Mouse (Mus musculus) kidney, postnatal 0 days (tissue): ENCODE measurements around the gene Mapk9. TPM values are rescaled to one million over a fixed set of nuclear protein-coding genes. Genes with fewer than 3 reads are reported as not detected.

ENCODE experiments used
- ATAC-seq: fragments of 200-750 bp; cut with Nextera tagmentation; replicated peaks from 2 replicates; pipeline ENCODE4 v1.8.0; 2017; ENCODE audit warnings: low read depth, moderate number of reproducible peaks, moderate TSS enrichment, moderate library complexity; ENCODE audit not compliant: low FRiP score
- DNase-seq: peaks from one replicate; pipeline ENCODE4 v3.0.0-alpha.2; 2016; ENCODE audit warnings: low spot score
- H3K27ac ChIP-seq: fragments of 300-500 bp; sonication (generic); 2 replicates; pipeline ENCODE4 v1.5.1; 2014; ENCODE audit warnings: mild to moderate bottlenecking
- H3K27me3 ChIP-seq: fragments of 300-500 bp; sonication (generic); 2 replicates; pipeline ENCODE4 v1.6.1; 2014; ENCODE audit warnings: low read length, mixed read lengths; ENCODE audit not compliant: insufficient read depth
- H3K36me3 ChIP-seq: fragments of 300-500 bp; sonication (generic); 2 replicates; pipeline ENCODE4 v1.6.1; 2014; ENCODE audit warnings: low read length, mixed read lengths; ENCODE audit not compliant: insufficient read depth
- H3K4me1 ChIP-seq: fragments of 300-500 bp; sonication (generic); replicated peaks from 2 replicates; pipeline ENCODE4 v1.6.1; 2014; ENCODE audit warnings: antibody characterized with exemption, low read length, mixed read lengths; ENCODE audit not compliant: insufficient read depth
- H3K4me2 ChIP-seq: fragments of 300-500 bp; sonication (generic); 2 replicates; pipeline ENCODE4 v1.6.1; 2014; ENCODE audit warnings: mild to moderate bottlenecking, low read length, moderate library complexity, mixed read lengths
- H3K4me3 ChIP-seq: fragments of 300-500 bp; sonication (generic); replicated peaks from 2 replicates; pipeline ENCODE4 v1.5.1; 2014; ENCODE audit warnings: low read depth, low read length
- H3K9ac ChIP-seq: fragments of 300-500 bp; sonication (generic); 2 replicates; pipeline ENCODE4 v1.6.1; 2014; ENCODE audit warnings: low read depth, low read length
- H3K9me3 ChIP-seq: fragments of 300-500 bp; sonication (generic); replicated peaks from 2 replicates; pipeline ENCODE4 v1.6.1; 2016; ENCODE audit warnings: low read length, inconsistent platforms, mixed read lengths
- CTCF ChIP-seq: IDR thresholded peaks from 2 replicates; pipeline ENCODE4 v1.5.1; 2016; ENCODE audit warnings: antibody characterized with exemption, low read depth, mild to moderate bottlenecking, moderate library complexity
- WGBS: fragments of 180-500 bp; shearing (Covaris S2); extraction: QIAGEN DNeasy Blood & Tissue Kit; methylation state at CpG from one replicate; pipeline ENCODE4 v1.1.7; 2014; 5-methylcytosine and 5-hydroxymethylcytosine counted together
- polyA plus RNA-seq: library from polyadenylated mRNA; unstranded; fragments of >200 nt; fragmentation: Nextera tagmentation; extraction: Ambion mirVana; gene quantifications from 2 replicates; pipeline ENCODE4 v1.2.1, GENCODE M21; 2015

The Mapk9 gene
- polyA plus RNA-seq, 1 experiment from 2014 or later, result 25.5 TPM

- 38% methylated on average over 11 of the region's 11 CpGs for WGBS
- Histone ChIP-seq H3K9ac (peak overlapping the region; percentile 90), H3K4me1 (peaks cover 19% of the 10 kb centered on the region), H3K27ac (peak overlapping the region; percentile 47), H3K9me3 (no peaks in the 10 kb centered on the region), H3K4me2 (peak overlapping the region; percentile 94), H3K27me3 (no peaks in the 10 kb centered on the region), H3K4me3 (peak overlapping the region; percentile 94), H3K36me3 (0 out of 2 replicates have a peak, but pooled peaks cover 4% of the 10 kb centered on the region)
- no peak for TF ChIP-seq CTCF
- DNase-seq, result no peak
- no peak for ATAC-seq
Measured at GRCm38 (mm10) chr11:49845958-49846357, 593 bp upstream of the Mapk9 start.

GRCm38 (mm10) chr11:49847071-49847810, 690 bp downstream of the Mapk9 start:
- DNase-seq (peak; percentile 48), ATAC-seq (no peak)
- Histone ChIP-seq H3K9me3 (no peaks in the 10 kb centered on the region), H3K4me3 (peak overlapping the region; percentile 94), H3K27me3 (no peaks in the 10 kb centered on the region), H3K9ac (peak overlapping the region; percentile 90), H3K4me2 (peak overlapping the region; percentile 94), H3K4me1 (peaks cover 19% of the 10 kb centered on the region), H3K36me3 (peaks cover 4% of the 10 kb centered on the region; the same call in 1 of the 2 replicates), H3K27ac (peak overlapping the region; percentile 89)
- TF ChIP-seq CTCF, result no peak
- 10% methylated on average over 29 of the region's 29 CpGs for WGBS

GRCm38 (mm10) chr11:49847811-49848078, 1.2 kb downstream of the Mapk9 start:
- no peak overlapping the region for H3K9ac ChIP-seq
- H3K4me2 ChIP-seq, result peak overlapping the region; percentile 94
- DNase-seq (no peak), ATAC-seq (no peak)
- H3K27me3 ChIP-seq, result no peaks in the 10 kb centered on the region
- H3K36me3 ChIP-seq, result peaks cover 4% of the 10 kb centered on the region; the same call in 1 of the 2 replicates
- no peak for TF ChIP-seq CTCF
- no peak overlapping the region for H3K27ac ChIP-seq
- peaks cover 19% of the 10 kb centered on the region for H3K4me1 ChIP-seq
- no peaks in the 10 kb centered on the region for H3K9me3 ChIP-seq
- 66% methylated on average over 2 of the region's 2 CpGs for WGBS
- peak overlapping the region; percentile 94; the same call in 1 of the 2 replicates for H3K4me3 ChIP-seq

- Histone ChIP-seq H3K9me3 (no peaks in the 10 kb centered on the region), H3K27ac (no peak overlapping the region; the same call in 1 of the 2 replicates), H3K4me3 (no peak overlapping the region), H3K36me3 (peaks cover 4% of the 10 kb centered on the region; the same call in 1 of the 2 replicates), H3K4me1 (peaks cover 19% of the 10 kb centered on the region), H3K4me2 (peak overlapping the region; percentile 94), H3K27me3 (no peaks in the 10 kb centered on the region), H3K9ac (no peak overlapping the region)
- ATAC-seq (no peak), DNase-seq (no peak)
- 64% methylated on average over 4 of the region's 4 CpGs for WGBS
- no peak for TF ChIP-seq CTCF
Measured at GRCm38 (mm10) chr11:49848080-49848815, 1.7 kb downstream of the Mapk9 start.

- H3K4me3 ChIP-seq, result no peak overlapping the region
- no peak for TF ChIP-seq CTCF
- H3K36me3 ChIP-seq, result peaks cover 7% of the 10 kb centered on the region
- H3K4me1 ChIP-seq, result peaks cover 19% of the 10 kb centered on the region
- ATAC-seq (no peak), DNase-seq (no peak)
- no peaks in the 10 kb centered on the region for H3K27me3 ChIP-seq
- H3K9me3 ChIP-seq, result no peaks in the 10 kb centered on the region
- no peak overlapping the region for H3K9ac ChIP-seq
- H3K27ac ChIP-seq, result no peak overlapping the region
- no peak overlapping the region for H3K4me2 ChIP-seq
- 89% methylated on average over 7 of the region's 7 CpGs for WGBS
Measured at GRCm38 (mm10) chr11:49850331-49850730, 3.8 kb downstream of the Mapk9 start.

GRCm38 (mm10) chr11:49855144-49855543, 8.6 kb downstream of the Mapk9 start:
- H3K9ac ChIP-seq, result no peak overlapping the region
- no peaks in the 10 kb centered on the region for H3K27me3 ChIP-seq
- H3K4me3 ChIP-seq, result no peak overlapping the region
- H3K4me2 ChIP-seq, result no peak overlapping the region
- TF ChIP-seq CTCF, result no peak
- no peak overlapping the region for H3K27ac ChIP-seq
- no peaks in the 10 kb centered on the region for H3K4me1 ChIP-seq
- H3K36me3 ChIP-seq, result peaks cover 3% of the 10 kb centered on the region
- 85% methylated on average over 5 of the region's 5 CpGs for WGBS
- no peak for DNase-seq
- no peak for ATAC-seq
- no peaks in the 10 kb centered on the region for H3K9me3 ChIP-seq
